Comparison of ENCODE assay signal across 8 mouse cellular contexts in the genomic region with DNA sequence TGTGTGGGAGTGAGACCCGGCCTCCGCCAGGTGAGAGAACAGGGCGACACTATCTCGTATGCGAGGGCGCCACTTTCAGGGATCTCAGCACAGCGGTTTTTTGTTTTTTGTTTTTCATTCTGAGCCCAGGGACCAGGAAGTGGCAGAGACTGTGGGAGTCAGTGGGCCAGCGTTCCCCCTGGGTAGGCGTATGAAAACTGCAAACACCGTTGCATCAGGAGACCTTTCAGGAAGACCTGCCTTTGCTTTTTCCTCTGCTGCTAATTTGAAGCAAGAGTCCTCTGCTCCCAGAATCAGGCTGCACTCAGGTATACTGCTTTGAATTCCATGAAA. TPM values are rescaled to one million over a fixed set of nuclear protein-coding genes. Genes with fewer than 3 reads are reported as not detected.
DNase-seq lines count a peak whose midpoint lies in the region; ATAC-seq and TF ChIP-seq lines count a peak whose summit lies in the region.

No protein-coding gene starts in this region.

- no peak for ATAC-seq in kidney, postnatal 0 days (replicated peaks; ENCODE audit: low FRiP score, low read depth)
- no peak for ATAC-seq in embryonic facial prominence, embryonic 12.5 days (ENCODE audit: insufficient number of reproducible peaks, insufficient read depth, low FRiP score, low TSS enrichment)
- no peak for ATAC-seq in hindbrain, embryonic 15.5 days (ENCODE audit: low FRiP score, low read depth)
- ATAC-seq in midbrain, embryonic 14.5 days (ENCODE audit: low FRiP score, low TSS enrichment), result no peak

- WGBS in kidney, postnatal 0 days, result 2% methylated on average over 10 of the region's 10 CpGs
- 1% methylated on average over 10 of the region's 10 CpGs for WGBS in embryonic facial prominence, embryonic 12.5 days
- WGBS in hindbrain, embryonic 15.5 days, result 3% methylated on average over 10 of the region's 10 CpGs
- WGBS in midbrain, embryonic 14.5 days, result 5% methylated on average over 10 of the region's 10 CpGs

- H3K4me2 ChIP-seq in kidney, postnatal 0 days (ENCODE audit: low read length), result peak overlapping the region; percentile 84
- H3K4me2 ChIP-seq in embryonic facial prominence, embryonic 12.5 days (replicated peaks), result peak overlapping the region; percentile 90
- H3K4me2 ChIP-seq in hindbrain, embryonic 15.5 days, result peak overlapping the region; percentile 90
- peak overlapping the region; percentile 91 for H3K4me2 ChIP-seq in midbrain, embryonic 14.5 days (ENCODE audit: low read length)

- no peak for TF ChIP-seq CTCF in kidney, postnatal 0 days (IDR thresholded peaks at IDR 0.05; ENCODE audit: low read depth)

- peak; percentile 5 for DNase-seq in kidney, postnatal 0 days (ENCODE audit: low spot score)
- no peak for DNase-seq in kidney, adult 18-20 months
- no peak for DNase-seq in midbrain, embryonic 14.5 days
- DNase-seq in gastrocnemius, postnatal 25 days, result no peak
- DNase-seq in urinary bladder, postnatal 10 days (ENCODE audit: low spot score), result no peak
- no peak for DNase-seq in c-Kit-positive CD71-positive TER-119-positive erythroid progenitor cells, embryonic 14.5 days (ENCODE audit: low spot score)

- peak overlapping the region; percentile 59; the same call in 1 of the 2 replicates for H3K9ac ChIP-seq in kidney, postnatal 0 days (ENCODE audit: low read depth, low read length)
- H3K9ac ChIP-seq in embryonic facial prominence, embryonic 12.5 days, result no peak overlapping the region
- H3K9ac ChIP-seq in hindbrain, embryonic 15.5 days, result peak overlapping the region; percentile 68
- peak overlapping the region; percentile 73 for H3K9ac ChIP-seq in midbrain, embryonic 14.5 days (replicated peaks; ENCODE audit: low read length)

- no peak overlapping the region for H3K27ac ChIP-seq in kidney, postnatal 0 days
- no peak overlapping the region for H3K27ac ChIP-seq in embryonic facial prominence, embryonic 12.5 days
- no peak overlapping the region; the same call in 1 of the 2 replicates for H3K27ac ChIP-seq in hindbrain, embryonic 15.5 days (replicated peaks)
- no peak overlapping the region for H3K27ac ChIP-seq in midbrain, embryonic 14.5 days (replicated peaks; ENCODE audit: low read depth, low read length)

- H3K27me3 ChIP-seq in kidney, postnatal 0 days (ENCODE audit: insufficient read depth, low read length), result no peaks in the 10 kb centered on the region
- peaks cover 22% of the 10 kb centered on the region for H3K27me3 ChIP-seq in embryonic facial prominence, embryonic 12.5 days
- H3K27me3 ChIP-seq in hindbrain, embryonic 15.5 days, result no peaks in the 10 kb centered on the region
- 0 out of 2 replicates have a peak, but pooled peaks cover 9% of the 10 kb centered on the region for H3K27me3 ChIP-seq in midbrain, embryonic 14.5 days (ENCODE audit: control insufficient read depth, insufficient read depth, low read length)

- no peaks in the 10 kb centered on the region for H3K9me3 ChIP-seq in kidney, postnatal 0 days (replicated peaks; ENCODE audit: low read length)
- no peaks in the 10 kb centered on the region for H3K9me3 ChIP-seq in embryonic facial prominence, embryonic 12.5 days
- no peaks in the 10 kb centered on the region for H3K9me3 ChIP-seq in hindbrain, embryonic 15.5 days
- no peaks in the 10 kb centered on the region for H3K9me3 ChIP-seq in midbrain, embryonic 14.5 days (ENCODE audit: control insufficient read depth, low read length)

- H3K36me3 ChIP-seq in kidney, postnatal 0 days (ENCODE audit: insufficient read depth, low read length), result no peaks in the 10 kb centered on the region
- H3K36me3 ChIP-seq in embryonic facial prominence, embryonic 12.5 days, result no peaks in the 10 kb centered on the region
- H3K36me3 ChIP-seq in hindbrain, embryonic 15.5 days, result no peaks in the 10 kb centered on the region
- H3K36me3 ChIP-seq in midbrain, embryonic 14.5 days (ENCODE audit: control insufficient read depth, insufficient read depth, low read length), result no peaks in the 10 kb centered on the region

- peaks cover 7% of the 10 kb centered on the region; the same call in 1 of the 2 replicates for H3K4me1 ChIP-seq in kidney, postnatal 0 days (replicated peaks; ENCODE audit: insufficient read depth, low read length)
- H3K4me1 ChIP-seq in embryonic facial prominence, embryonic 12.5 days, result 0 out of 2 replicates have a peak, but pooled peaks cover 4% of the 10 kb centered on the region
- peaks cover 3% of the 10 kb centered on the region; the same call in 1 of the 2 replicates for H3K4me1 ChIP-seq in hindbrain, embryonic 15.5 days (replicated peaks)
- no peaks in the 10 kb centered on the region for H3K4me1 ChIP-seq in midbrain, embryonic 14.5 days (ENCODE audit: control insufficient read depth, insufficient read depth, low read length)

- peak overlapping the region; percentile 42 for H3K4me3 ChIP-seq in kidney, postnatal 0 days (replicated peaks; ENCODE audit: low read depth, low read length)
- H3K4me3 ChIP-seq in embryonic facial prominence, embryonic 12.5 days, result peak overlapping the region; percentile 46
- H3K4me3 ChIP-seq in hindbrain, embryonic 15.5 days, result peak overlapping the region; percentile 67
- H3K4me3 ChIP-seq in midbrain, embryonic 14.5 days (replicated peaks; ENCODE audit: low read depth, low read length), result peak overlapping the region; percentile 59

RNA-seq across cellular contexts. Expression of a gene that starts 0.4 kb away (rescaled TPM):
- 8.1 and 9.1 TPM in 2 replicates for polyA plus RNA-seq in kidney, postnatal 0 days (2015; fragmentation: Nextera tagmentation; extraction: Ambion mirVana)
- polyA plus RNA-seq in embryonic facial prominence, embryonic 12.5 days (2016; fragmentation: Nextera tagmentation; extraction: Ambion mirVana), result 0.25 and 1.0 TPM in 2 replicates
- 1.00 and 1.3 TPM in 2 replicates for polyA plus RNA-seq in hindbrain, embryonic 15.5 days (2015; fragmentation: Nextera tagmentation; extraction: Ambion mirVana)
- 0.57 and 0.96 TPM in 2 replicates for polyA plus RNA-seq in midbrain, embryonic 14.5 days (2014; fragmentation: Nextera tagmentation; extraction: Ambion mirVana)
- total RNA-seq in gastrocnemius, postnatal 25 days (2021), result under 1 TPM in 1 of 2 experiments, not detected in 1; 0.05 TPM
